Mouse (Mus musculus) spleen, postnatal 14 days (tissue): Measurements from ENCODE around the gene Mki67.

Experiments used
- DNase-seq, 2 experiments: peaks; one replicate each; pipeline ENCODE4 v3.0.0; 2021 to 2022; ENCODE audit warnings: low spot score in 2 of 2

Gene Mki67

GRCm38 (mm10) chr7:135715642-135716444, at the start of gene Mki67:
Mki67 (minus strand) TSS chr7:135716361.
- DNase-seq: peak in 1 of 2 experiments; percentile 34

- no peak for DNase-seq
These were observed 47.1 kb upstream of the Mki67 start for GRCm38 (mm10) chr7:135763311-135763710.

- no peak for DNase-seq
These were observed 42.8 kb upstream of the Mki67 start for GRCm38 (mm10) chr7:135758754-135759510.

- no peak for DNase-seq
These were observed 42.0 kb upstream of the Mki67 start for GRCm38 (mm10) chr7:135758171-135758570.

GRCm38 (mm10) chr7:135756984-135757586, 40.9 kb upstream of the Mki67 start:
- DNase-seq: no peak

- no peak for DNase-seq
These were observed 32.8 kb upstream of the Mki67 start for GRCm38 (mm10) chr7:135748986-135749385.

GRCm38 (mm10) chr7:135747072-135747471, 30.9 kb upstream of the Mki67 start:
- DNase-seq: no peak

- no peak for DNase-seq
These were observed 30.4 kb upstream of the Mki67 start for GRCm38 (mm10) chr7:135746528-135746927.

GRCm38 (mm10) chr7:135745091-135745490, 28.9 kb upstream of the Mki67 start:
- DNase-seq: no peak

GRCm38 (mm10) chr7:135740453-135740852, 24.3 kb upstream of the Mki67 start:
- DNase-seq: no peak

- DNase-seq: no peak
These were observed 20.4 kb upstream of the Mki67 start for GRCm38 (mm10) chr7:135736581-135736886.

GRCm38 (mm10) chr7:135735691-135736580, 19.8 kb upstream of the Mki67 start:
- peak; percentile 85 to 88 for DNase-seq

- DNase-seq: no peak
These were observed 18.9 kb upstream of the Mki67 start for GRCm38 (mm10) chr7:135734911-135735646.

- DNase-seq: no peak
These were observed 18.2 kb upstream of the Mki67 start for GRCm38 (mm10) chr7:135734379-135734778.

GRCm38 (mm10) chr7:135728038-135728437, 11.9 kb upstream of the Mki67 start:
- no peak for DNase-seq

- DNase-seq: no peak
These were observed 10.5 kb upstream of the Mki67 start for GRCm38 (mm10) chr7:135726707-135727106.

GRCm38 (mm10) chr7:135723672-135724341, 7.6 kb upstream of the Mki67 start:
- DNase-seq: no peak

GRCm38 (mm10) chr7:135722011-135722838, 6.1 kb upstream of the Mki67 start:
- peak in 1 of 2 experiments; percentile 31 for DNase-seq

GRCm38 (mm10) chr7:135721436-135721992, 5.4 kb upstream of the Mki67 start:
- DNase-seq: peak in 1 of 2 experiments; percentile 40
